Mouse (Mus musculus) forebrain, postnatal 0 days (tissue): ENCODE measurements around the gene D5Ertd579e. TPM values are rescaled to one million over a fixed set of nuclear protein-coding genes. Genes with fewer than 3 reads are reported as not detected.

Experiments used
- ATAC-seq: fragments of 200-750 bp; cut with Nextera tagmentation; 2 replicates; pipeline ENCODE4 v1.8.0; 2017; ENCODE audit warnings: mild to moderate bottlenecking, moderate library complexity
- DNase-seq: peaks from one replicate; pipeline ENCODE4 v3.0.0-alpha.2; 2015
- H3K27ac ChIP-seq: fragments of 300-500 bp; sonication (generic); 2 replicates; pipeline ENCODE4 v1.5.1; 2014; ENCODE audit warnings: low read depth, mild to moderate bottlenecking, antibody characterized with exemption, low read length, moderate library complexity, mixed read lengths
- H3K27me3 ChIP-seq: fragments of 300-500 bp; sonication (generic); 2 replicates; pipeline ENCODE4 v1.6.1; 2014; ENCODE audit warnings: mild to moderate bottlenecking, low read length, mixed read lengths; ENCODE audit not compliant: insufficient read depth
- H3K36me3 ChIP-seq: fragments of 300-500 bp; sonication (generic); 2 replicates; pipeline ENCODE4 v1.6.1; 2014; ENCODE audit warnings: mild to moderate bottlenecking, moderate library complexity; ENCODE audit not compliant: insufficient read depth
- H3K4me1 ChIP-seq: fragments of 300-500 bp; sonication (generic); 2 replicates; pipeline ENCODE4 v1.6.1; 2014; ENCODE audit warnings: antibody characterized with exemption; ENCODE audit not compliant: insufficient read depth
- H3K4me2 ChIP-seq: fragments of 300-500 bp; sonication (generic); 2 replicates; pipeline ENCODE4 v1.6.1; 2014; ENCODE audit warnings: low read depth, mild to moderate bottlenecking, moderate library complexity
- H3K4me3 ChIP-seq: fragments of 300-500 bp; sonication (generic); 2 replicates; pipeline ENCODE4 v1.5.1; 2014; ENCODE audit warnings: low read depth, low read length, mixed read lengths
- H3K9ac ChIP-seq: fragments of 300-500 bp; sonication (generic); 2 replicates; pipeline ENCODE4 v1.6.1; 2014; ENCODE audit warnings: mild to moderate bottlenecking
- H3K9me3 ChIP-seq: fragments of 300-500 bp; sonication (generic); 2 replicates; pipeline ENCODE4 v1.6.1; 2016; ENCODE audit warnings: low read length
- CTCF ChIP-seq: sonication (generic); IDR thresholded peaks from 2 replicates; pipeline ENCODE4 v1.5.1; 2016; ENCODE audit warnings: antibody characterized with exemption, control low read depth, low read depth
- WGBS: fragments of 180-500 bp; shearing (Covaris S2); extraction: QIAGEN DNeasy Blood & Tissue Kit; methylation state at CpG from one replicate; pipeline ENCODE4 v1.1.7; 2014; 5-methylcytosine and 5-hydroxymethylcytosine counted together
- polyA plus RNA-seq: library from polyadenylated mRNA; unstranded; fragments of >200 nt; fragmentation: Nextera tagmentation; extraction: Ambion mirVana; gene quantifications from 2 replicates; pipeline ENCODE4 v1.2.1, GENCODE M21; 2015
- total RNA-seq: library from RNA; depleted of rRNA; stranded (reverse); fragments of >200 nt; gene quantifications from 2 replicates; pipeline ENCODE4 v1.2.3, GENCODE M21; 2014

The D5Ertd579e gene
- total and polyA plus RNA-seq, 2 experiments from 2014 or later = 27.4 to 105 TPM

- Histone ChIP-seq H3K27me3 (no peaks in the 10 kb centered on the region; the same call in 1 of the 2 replicates), H3K9ac (no peak overlapping the region), H3K9me3 (no peaks in the 10 kb centered on the region), H3K4me2 (no peak overlapping the region), H3K36me3 (no peaks in the 10 kb centered on the region), H3K4me3 (no peak overlapping the region), H3K4me1 (peaks cover 7% of the 10 kb centered on the region), H3K27ac (no peak overlapping the region)
- DNase-seq = no peak
- no peak for ATAC-seq
- no peak for TF ChIP-seq CTCF
- WGBS = 86% methylated on average over 6 of the region's 6 CpGs
Measured at GRCm38 (mm10) chr5:36713693-36714092, 17.9 kb upstream of the D5Ertd579e start.

- Histone ChIP-seq H3K4me1 (peaks cover 7% of the 10 kb centered on the region), H3K27ac (no peak overlapping the region), H3K27me3 (no peaks in the 10 kb centered on the region; the same call in 1 of the 2 replicates), H3K9me3 (no peaks in the 10 kb centered on the region), H3K4me2 (peak overlapping the region; percentile 46), H3K4me3 (peak overlapping the region; percentile 24; the same call in 1 of the 2 replicates), H3K36me3 (no peaks in the 10 kb centered on the region), H3K9ac (0 out of 2 replicates have a peak overlapping the region, but pooled peaks have one; percentile 31)
- no peak for TF ChIP-seq CTCF
- DNase-seq (peak; percentile 12), ATAC-seq (peak; percentile 53)
- WGBS = 12% methylated on average over 31 of the region's 31 CpGs
Measured at GRCm38 (mm10) chr5:36712553-36713534, 17.0 kb upstream of the D5Ertd579e start.

GRCm38 (mm10) chr5:36711863-36712262, 16.0 kb upstream of the D5Ertd579e start:
- Histone ChIP-seq H3K4me3 (no peak overlapping the region), H3K9ac (no peak overlapping the region), H3K36me3 (no peaks in the 10 kb centered on the region), H3K9me3 (no peaks in the 10 kb centered on the region), H3K27ac (no peak overlapping the region), H3K27me3 (no peaks in the 10 kb centered on the region; the same call in 1 of the 2 replicates), H3K4me2 (no peak overlapping the region), H3K4me1 (peaks cover 7% of the 10 kb centered on the region)
- WGBS = 47% methylated on average over 5 of the region's 5 CpGs
- no peak for DNase-seq
- no peak for ATAC-seq
- no peak for TF ChIP-seq CTCF

- H3K27ac ChIP-seq = no peak overlapping the region
- ATAC-seq = no peak
- no peak for TF ChIP-seq CTCF
- H3K4me2 ChIP-seq = no peak overlapping the region
- no peak overlapping the region for H3K9ac ChIP-seq
- H3K27me3 ChIP-seq = no peaks in the 10 kb centered on the region
- WGBS = 73% methylated on average over 5 of the region's 5 CpGs
- no peaks in the 10 kb centered on the region for H3K4me1 ChIP-seq
- no peaks in the 10 kb centered on the region for H3K36me3 ChIP-seq
- H3K9me3 ChIP-seq = no peaks in the 10 kb centered on the region
- no peak overlapping the region for H3K4me3 ChIP-seq
- DNase-seq = no peak
Measured at GRCm38 (mm10) chr5:36705792-36706191, 10.0 kb upstream of the D5Ertd579e start.

GRCm38 (mm10) chr5:36705390-36705789, 9.6 kb upstream of the D5Ertd579e start:
- no peaks in the 10 kb centered on the region for H3K4me1 ChIP-seq
- no peaks in the 10 kb centered on the region for H3K27me3 ChIP-seq
- 75% methylated on average over 5 of the region's 5 CpGs for WGBS
- no peak overlapping the region for H3K27ac ChIP-seq
- H3K9me3 ChIP-seq = no peaks in the 10 kb centered on the region
- H3K4me2 ChIP-seq = no peak overlapping the region
- no peak overlapping the region for H3K9ac ChIP-seq
- H3K4me3 ChIP-seq = no peak overlapping the region
- H3K36me3 ChIP-seq = no peaks in the 10 kb centered on the region
- DNase-seq (no peak), ATAC-seq (no peak)
- no peak for TF ChIP-seq CTCF

GRCm38 (mm10) chr5:36704684-36705083, 8.9 kb upstream of the D5Ertd579e start:
- WGBS = 79% methylated on average over 6 of the region's 6 CpGs
- Histone ChIP-seq H3K4me1 (no peaks in the 10 kb centered on the region), H3K27me3 (no peaks in the 10 kb centered on the region), H3K27ac (no peak overlapping the region), H3K4me3 (no peak overlapping the region), H3K9me3 (no peaks in the 10 kb centered on the region), H3K36me3 (no peaks in the 10 kb centered on the region), H3K9ac (no peak overlapping the region), H3K4me2 (no peak overlapping the region)
- no peak for TF ChIP-seq CTCF
- DNase-seq (no peak), ATAC-seq (no peak)

- Histone ChIP-seq H3K4me1 (0 out of 2 replicates have a peak, but pooled peaks cover 4% of the 10 kb centered on the region), H3K9me3 (no peaks in the 10 kb centered on the region), H3K9ac (no peak overlapping the region), H3K4me2 (no peak overlapping the region), H3K27me3 (no peaks in the 10 kb centered on the region), H3K36me3 (no peaks in the 10 kb centered on the region), H3K4me3 (no peak overlapping the region), H3K27ac (no peak overlapping the region)
- no peak for TF ChIP-seq CTCF
- DNase-seq (no peak), ATAC-seq (no peak)
- 83% methylated on average over 6 of the region's 6 CpGs for WGBS
Measured at GRCm38 (mm10) chr5:36700939-36701620, 5.3 kb upstream of the D5Ertd579e start.
